Mouse (Mus musculus): Measurements from ENCODE around the gene Fam78b. TPM values are rescaled to one million over a fixed set of nuclear protein-coding genes. Genes with fewer than 3 reads are reported as not detected.
A peak's percentile ranks its signal among the peaks of the same experiment; 100 is the strongest.

The Fam78b gene
- polyA plus RNA-seq, 1 experiment from 2014 or later, result 0.71 TPM

- 0 out of 2 replicates have a peak overlapping the region, but pooled peaks have one; percentile 78 for H3K9ac ChIP-seq (ENCODE audit: low read depth, low read length)
- WGBS, result under 1% methylated on average over 30 of the region's 30 CpGs
These were observed 748 bp downstream of the Fam78b start for GRCm38 (mm10) chr1:167001844-167002485.

DNA sequence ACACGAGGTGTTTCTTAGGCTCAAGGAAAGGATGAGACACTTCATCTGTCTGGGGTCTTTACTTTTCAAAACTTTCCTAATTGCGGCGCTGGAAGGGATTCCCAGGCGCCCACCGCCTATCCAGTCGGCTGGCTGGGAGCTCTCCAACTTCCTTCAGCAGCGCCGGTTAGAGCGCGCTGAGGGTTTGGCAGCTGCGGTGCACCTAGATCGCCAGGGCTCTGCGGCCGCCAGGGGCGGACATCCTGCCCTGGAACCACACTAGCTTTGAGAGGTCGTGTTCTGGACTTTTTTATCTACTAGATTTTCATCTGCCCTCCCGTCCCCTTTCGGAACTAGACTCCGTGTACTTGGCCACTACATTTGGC, 1.3 kb downstream of the Fam78b start:
- H3K36me3 ChIP-seq (ENCODE audit: control insufficient read depth, insufficient read depth, low read length), result no peaks in the 10 kb centered on the region

More at GRCm38 (mm10) chr1:167001844-167002485, 748 bp downstream of the Fam78b start:
- H3K4me3 ChIP-seq (ENCODE audit: low read length), result peak overlapping the region; percentile 75
- no peak for ATAC-seq
- H3K27me3 ChIP-seq (replicated peaks; ENCODE audit: control insufficient read depth, insufficient read depth, low read length), result peaks cover 18% of the 10 kb centered on the region
- no peak overlapping the region for H3K27ac ChIP-seq (ENCODE audit: low read length)
- H3K36me3 ChIP-seq (ENCODE audit: control insufficient read depth, insufficient read depth, low read length), result no peaks in the 10 kb centered on the region
- H3K9me3 ChIP-seq (ENCODE audit: control insufficient read depth, low read length), result no peaks in the 10 kb centered on the region
- 0 out of 2 replicates have a peak, but pooled peaks cover 4% of the 10 kb centered on the region for H3K4me1 ChIP-seq (ENCODE audit: control insufficient read depth, insufficient read depth, low read length)
- peak overlapping the region; percentile 97 for H3K4me2 ChIP-seq (ENCODE audit: low read depth, low read length)

DNA sequence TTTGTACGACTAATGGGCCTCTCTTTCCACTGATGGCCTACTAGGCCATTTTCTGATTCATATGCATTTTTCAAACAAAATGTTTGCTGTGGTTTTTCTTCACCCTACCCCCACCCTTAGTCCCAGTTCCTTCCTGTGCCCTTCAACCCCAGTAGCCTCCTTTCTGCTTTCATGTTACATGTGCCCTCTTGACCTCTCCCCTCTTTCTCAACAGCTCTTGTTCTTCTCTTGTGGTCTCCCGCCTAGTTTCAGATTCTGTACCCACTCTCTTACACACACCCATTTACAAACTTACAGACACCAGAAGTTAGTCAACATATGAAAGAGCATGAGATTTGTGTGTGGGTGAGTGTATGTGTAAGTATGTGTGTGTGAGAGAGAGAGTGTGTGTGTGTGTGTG, 3.4 kb downstream of the Fam78b start:
- Histone ChIP-seq H3K4me1 (ENCODE audit: control insufficient read depth, insufficient read depth, low read length) (0 out of 2 replicates have a peak, but pooled peaks cover 4% of the 10 kb centered on the region), H3K4me2 (ENCODE audit: low read depth, low read length) (no peak overlapping the region), H3K27ac (ENCODE audit: low read length) (no peak overlapping the region), H3K9me3 (ENCODE audit: control insufficient read depth, low read length) (no peaks in the 10 kb centered on the region), H3K4me3 (ENCODE audit: low read length) (no peak overlapping the region), H3K9ac (ENCODE audit: low read depth, low read length) (no peak overlapping the region), H3K27me3 (replicated peaks; ENCODE audit: control insufficient read depth, insufficient read depth, low read length) (peaks cover 18% of the 10 kb centered on the region), H3K36me3 (ENCODE audit: control insufficient read depth, insufficient read depth, low read length) (no peaks in the 10 kb centered on the region)
- ATAC-seq, result no peak
- WGBS, result 84% methylated on average over 2 of the region's 2 CpGs

More for the DNA sequence above, 1.3 kb downstream of the Fam78b start:
- WGBS, result under 1% methylated on average over 19 of the region's 19 CpGs
- no peaks in the 10 kb centered on the region for H3K9me3 ChIP-seq (ENCODE audit: control insufficient read depth, low read length)
- ATAC-seq, result peak; percentile 49; the same call in 1 of the 2 replicates
- H3K4me1 ChIP-seq (ENCODE audit: control insufficient read depth, insufficient read depth, low read length), result 0 out of 2 replicates have a peak, but pooled peaks cover 4% of the 10 kb centered on the region
- H3K4me2 ChIP-seq (ENCODE audit: low read depth, low read length), result peak overlapping the region; percentile 97; the same call in 1 of the 2 replicates
- peak overlapping the region; percentile 75; the same call in 1 of the 2 replicates for H3K4me3 ChIP-seq (ENCODE audit: low read length)
- H3K27me3 ChIP-seq (replicated peaks; ENCODE audit: control insufficient read depth, insufficient read depth, low read length), result peaks cover 18% of the 10 kb centered on the region
- H3K9ac ChIP-seq (ENCODE audit: low read depth, low read length), result no peak overlapping the region
- no peak overlapping the region for H3K27ac ChIP-seq (ENCODE audit: low read length)

- no peaks in the 10 kb centered on the region for H3K36me3 ChIP-seq (ENCODE audit: control insufficient read depth, insufficient read depth, low read length)
- no peak overlapping the region for H3K27ac ChIP-seq (ENCODE audit: low read length)
- no peak overlapping the region for H3K4me2 ChIP-seq (ENCODE audit: low read depth, low read length)
- ATAC-seq, result no peak
- H3K4me3 ChIP-seq (ENCODE audit: low read length), result no peak overlapping the region
- 80% methylated on average over 6 of the region's 6 CpGs for WGBS
- H3K9ac ChIP-seq (ENCODE audit: low read depth, low read length), result no peak overlapping the region
- no peaks in the 10 kb centered on the region for H3K9me3 ChIP-seq (ENCODE audit: control insufficient read depth, low read length)
- no peaks in the 10 kb centered on the region for H3K4me1 ChIP-seq (ENCODE audit: control insufficient read depth, insufficient read depth, low read length)
- peaks cover 5% of the 10 kb centered on the region for H3K27me3 ChIP-seq (replicated peaks; ENCODE audit: control insufficient read depth, insufficient read depth, low read length)
These were observed 6.1 kb downstream of the Fam78b start for GRCm38 (mm10) chr1:167007341-167007740.

DNA sequence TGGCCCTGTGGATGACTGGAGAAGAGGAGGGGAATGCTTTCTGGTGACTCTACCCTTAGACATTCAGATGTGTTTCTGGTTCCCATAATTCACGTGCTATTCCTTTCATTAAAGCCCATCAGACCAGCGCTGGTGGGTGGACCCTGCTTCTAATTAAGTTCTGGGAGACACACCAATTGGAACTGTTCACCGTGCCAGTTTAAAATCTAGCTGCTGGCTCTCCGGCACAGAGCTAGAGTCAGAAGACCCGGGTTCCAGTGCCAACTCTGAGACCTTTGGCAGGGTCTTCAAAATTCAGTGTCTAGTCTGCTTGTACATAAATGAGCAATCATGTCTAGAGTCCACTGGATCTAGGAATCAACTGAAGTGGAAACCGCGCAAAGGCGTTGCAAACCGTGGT, 9.0 kb downstream of the Fam78b start:
- no peak for ATAC-seq
- Histone ChIP-seq H3K4me2 (ENCODE audit: low read depth, low read length) (no peak overlapping the region), H3K9ac (ENCODE audit: low read depth, low read length) (no peak overlapping the region), H3K4me3 (ENCODE audit: low read length) (no peak overlapping the region), H3K36me3 (ENCODE audit: control insufficient read depth, insufficient read depth, low read length) (no peaks in the 10 kb centered on the region), H3K27ac (ENCODE audit: low read length) (no peak overlapping the region), H3K27me3 (replicated peaks; ENCODE audit: control insufficient read depth, insufficient read depth, low read length) (no peaks in the 10 kb centered on the region), H3K9me3 (ENCODE audit: control insufficient read depth, low read length) (no peaks in the 10 kb centered on the region), H3K4me1 (ENCODE audit: control insufficient read depth, insufficient read depth, low read length) (0 out of 2 replicates have a peak, but pooled peaks cover 2% of the 10 kb centered on the region)
- 89% methylated on average over 9 of the region's 9 CpGs for WGBS

DNA sequence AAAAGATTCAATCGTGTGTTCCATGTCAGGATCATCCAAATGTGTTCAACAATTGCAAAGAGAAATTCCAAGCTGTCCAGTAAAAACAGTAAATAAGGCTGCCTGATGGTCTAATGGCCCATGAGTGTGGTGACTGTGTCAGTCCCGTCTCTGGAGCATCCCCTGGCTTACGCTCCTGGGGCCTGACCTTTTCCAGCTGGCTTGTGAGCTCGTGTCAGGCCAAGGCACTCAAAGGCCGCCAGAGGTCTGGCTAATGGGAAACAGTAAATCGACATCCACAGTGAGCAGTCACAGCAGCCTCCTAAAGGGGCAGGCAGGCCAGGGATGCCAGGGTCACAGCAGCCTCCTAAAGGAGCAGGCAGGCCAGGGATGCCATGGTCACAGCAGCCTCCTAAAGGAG, 10.1 kb downstream of the Fam78b start:
- WGBS, result 37% methylated on average over 6 of the region's 6 CpGs
- H3K27me3 ChIP-seq (replicated peaks; ENCODE audit: control insufficient read depth, insufficient read depth, low read length), result no peaks in the 10 kb centered on the region
- H3K9me3 ChIP-seq (ENCODE audit: control insufficient read depth, low read length), result no peaks in the 10 kb centered on the region

DNA sequence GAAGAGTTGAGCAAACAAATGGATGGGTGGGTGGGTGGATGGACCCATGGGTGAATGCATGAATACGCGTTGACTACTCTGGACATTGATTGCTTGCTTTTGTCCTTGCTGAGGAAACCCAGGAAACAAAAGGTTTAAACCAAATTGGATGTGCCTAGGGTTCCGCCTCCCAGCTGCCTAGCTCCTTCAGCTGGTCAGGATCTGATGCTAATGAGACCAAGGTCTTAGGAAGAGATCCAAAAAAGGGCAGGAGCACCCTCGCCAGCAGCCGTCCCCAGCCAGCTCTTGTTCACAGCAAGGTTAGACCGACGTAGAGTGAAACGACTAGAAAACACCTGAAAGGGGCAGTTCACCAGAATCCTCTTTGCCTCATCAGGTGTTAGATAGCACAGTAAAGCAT, 11.4 kb downstream of the Fam78b start:
- Histone ChIP-seq H3K4me1 (ENCODE audit: control insufficient read depth, insufficient read depth, low read length) (0 out of 2 replicates have a peak, but pooled peaks cover 2% of the 10 kb centered on the region), H3K9ac (ENCODE audit: low read depth, low read length) (no peak overlapping the region), H3K36me3 (ENCODE audit: control insufficient read depth, insufficient read depth, low read length) (no peaks in the 10 kb centered on the region), H3K27ac (ENCODE audit: low read length) (no peak overlapping the region), H3K9me3 (ENCODE audit: control insufficient read depth, low read length) (no peaks in the 10 kb centered on the region), H3K4me3 (ENCODE audit: low read length) (no peak overlapping the region), H3K27me3 (replicated peaks; ENCODE audit: control insufficient read depth, insufficient read depth, low read length) (no peaks in the 10 kb centered on the region), H3K4me2 (ENCODE audit: low read depth, low read length) (no peak overlapping the region)
- WGBS, result 81% methylated on average over 8 of the region's 8 CpGs
- no peak for ATAC-seq

More for the DNA sequence above, 10.1 kb downstream of the Fam78b start:
- H3K4me3 ChIP-seq (ENCODE audit: low read length), result no peak overlapping the region
- H3K9ac ChIP-seq (ENCODE audit: low read depth, low read length), result no peak overlapping the region
- H3K4me2 ChIP-seq (ENCODE audit: low read depth, low read length), result no peak overlapping the region
- no peak for ATAC-seq
- 0 out of 2 replicates have a peak, but pooled peaks cover 2% of the 10 kb centered on the region for H3K4me1 ChIP-seq (ENCODE audit: control insufficient read depth, insufficient read depth, low read length)
- no peak overlapping the region for H3K27ac ChIP-seq (ENCODE audit: low read length)
- no peaks in the 10 kb centered on the region for H3K36me3 ChIP-seq (ENCODE audit: control insufficient read depth, insufficient read depth, low read length)

GRCm38 (mm10) chr1:167013234-167013864, 12.1 kb downstream of the Fam78b start:
- Histone ChIP-seq H3K27me3 (replicated peaks; ENCODE audit: control insufficient read depth, insufficient read depth, low read length) (no peaks in the 10 kb centered on the region), H3K9ac (ENCODE audit: low read depth, low read length) (no peak overlapping the region), H3K4me3 (ENCODE audit: low read length) (no peak overlapping the region), H3K36me3 (ENCODE audit: control insufficient read depth, insufficient read depth, low read length) (no peaks in the 10 kb centered on the region), H3K4me2 (ENCODE audit: low read depth, low read length) (no peak overlapping the region), H3K27ac (ENCODE audit: low read length) (no peak overlapping the region), H3K4me1 (ENCODE audit: control insufficient read depth, insufficient read depth, low read length) (0 out of 2 replicates have a peak, but pooled peaks cover 2% of the 10 kb centered on the region), H3K9me3 (ENCODE audit: control insufficient read depth, low read length) (no peaks in the 10 kb centered on the region)
- no peak for ATAC-seq
- 35% methylated on average over 7 of the region's 7 CpGs for WGBS

DNA sequence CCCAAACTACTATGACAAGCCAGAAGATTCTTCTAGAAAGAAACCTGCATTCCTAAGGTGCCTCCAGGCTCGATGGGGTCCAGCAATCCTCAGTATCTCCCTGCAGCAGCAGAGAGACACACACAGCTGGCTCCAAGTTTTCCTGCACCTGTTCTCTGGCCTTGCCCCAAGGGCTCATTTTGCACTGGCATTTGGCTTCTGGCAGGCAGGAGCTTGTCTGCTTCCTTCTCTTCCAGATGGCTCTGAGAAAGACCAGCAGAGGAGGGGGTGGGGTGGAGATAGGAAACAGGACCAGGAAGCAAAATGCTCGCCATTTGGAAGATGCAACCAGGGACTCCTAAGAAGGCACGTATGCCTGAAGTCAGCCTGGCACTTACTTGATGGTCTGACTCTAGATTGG, 15.1 kb downstream of the Fam78b start:
- WGBS, result 44% methylated on average over 3 of the region's 3 CpGs
- ATAC-seq, result no peak
- Histone ChIP-seq H3K36me3 (ENCODE audit: control insufficient read depth, insufficient read depth, low read length) (no peaks in the 10 kb centered on the region), H3K4me3 (ENCODE audit: low read length) (no peak overlapping the region), H3K27ac (ENCODE audit: low read length) (no peak overlapping the region), H3K4me2 (ENCODE audit: low read depth, low read length) (no peak overlapping the region), H3K9me3 (ENCODE audit: control insufficient read depth, low read length) (no peaks in the 10 kb centered on the region), H3K27me3 (replicated peaks; ENCODE audit: control insufficient read depth, insufficient read depth, low read length) (no peaks in the 10 kb centered on the region), H3K4me1 (ENCODE audit: control insufficient read depth, insufficient read depth, low read length) (0 out of 2 replicates have a peak, but pooled peaks cover 2% of the 10 kb centered on the region), H3K9ac (ENCODE audit: low read depth, low read length) (no peak overlapping the region)

All from intestine, embryonic 16.5 days (tissue).